Mouse (Mus musculus) c-Kit-positive CD71-positive TER-119-positive erythroid progenitor cells, embryonic 14.5 days (primary cell): ENCODE results near the gene Rps27a.

Experiments
- DNase-seq: peaks from one replicate; pipeline ENCODE4 v3.0.0-alpha.2; 2013; ENCODE audit warnings: low spot score

Rps27a gene

DNA sequence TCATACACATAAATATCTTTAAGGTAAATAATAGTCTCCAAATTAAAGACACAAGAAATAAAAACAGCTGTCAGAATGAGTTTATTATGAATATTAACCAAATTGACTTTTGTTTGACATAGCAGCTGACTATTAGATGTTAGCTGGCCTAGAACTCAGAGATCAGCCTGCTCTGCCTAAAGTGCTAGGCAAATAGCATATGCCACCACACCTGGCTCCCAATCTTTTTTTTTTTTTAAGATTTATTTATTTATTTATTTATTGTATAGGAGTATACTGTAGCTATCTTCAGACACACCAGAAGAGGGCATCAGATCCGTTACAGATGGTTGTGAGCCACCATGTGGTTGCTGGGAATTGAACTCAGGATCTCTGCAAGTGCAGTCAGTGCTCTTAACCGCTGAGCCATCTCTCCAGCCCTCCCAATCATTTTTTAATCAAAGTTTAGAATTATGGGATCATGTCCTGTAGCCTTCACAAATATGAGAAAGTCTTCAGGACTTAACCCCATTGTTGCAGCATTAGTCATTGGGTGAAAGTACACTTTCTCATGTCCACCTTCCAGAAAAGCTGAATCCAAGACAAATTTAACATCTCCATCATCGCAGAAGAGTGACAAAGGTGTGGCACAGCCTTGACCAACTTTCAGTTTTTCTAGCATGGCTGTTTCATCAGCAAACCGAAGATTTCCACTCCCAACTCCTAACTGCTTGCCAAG is 34.9 kb downstream of the Rps27a start:
- no peak for DNase-seq

DNA sequence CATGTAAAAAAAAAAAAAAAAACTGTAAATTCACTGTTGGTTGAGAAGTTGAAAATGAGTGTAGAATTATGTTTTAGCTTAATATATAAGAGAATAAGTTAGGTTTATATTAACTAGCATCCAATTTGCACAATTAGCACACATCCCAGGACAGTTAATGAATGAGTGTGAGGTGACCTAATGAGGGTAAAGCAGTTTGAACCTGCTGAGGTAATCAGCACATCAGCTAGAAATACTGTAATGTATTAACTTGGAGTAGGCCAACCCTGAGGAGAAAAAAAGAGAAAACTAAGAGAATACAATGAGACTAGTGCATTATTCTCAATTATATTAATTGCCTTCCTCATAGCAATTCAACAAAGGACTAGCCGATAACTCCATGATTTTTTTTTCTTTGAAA is 38.5 kb downstream of the Rps27a start:
- DNase-seq = no peak

DNA sequence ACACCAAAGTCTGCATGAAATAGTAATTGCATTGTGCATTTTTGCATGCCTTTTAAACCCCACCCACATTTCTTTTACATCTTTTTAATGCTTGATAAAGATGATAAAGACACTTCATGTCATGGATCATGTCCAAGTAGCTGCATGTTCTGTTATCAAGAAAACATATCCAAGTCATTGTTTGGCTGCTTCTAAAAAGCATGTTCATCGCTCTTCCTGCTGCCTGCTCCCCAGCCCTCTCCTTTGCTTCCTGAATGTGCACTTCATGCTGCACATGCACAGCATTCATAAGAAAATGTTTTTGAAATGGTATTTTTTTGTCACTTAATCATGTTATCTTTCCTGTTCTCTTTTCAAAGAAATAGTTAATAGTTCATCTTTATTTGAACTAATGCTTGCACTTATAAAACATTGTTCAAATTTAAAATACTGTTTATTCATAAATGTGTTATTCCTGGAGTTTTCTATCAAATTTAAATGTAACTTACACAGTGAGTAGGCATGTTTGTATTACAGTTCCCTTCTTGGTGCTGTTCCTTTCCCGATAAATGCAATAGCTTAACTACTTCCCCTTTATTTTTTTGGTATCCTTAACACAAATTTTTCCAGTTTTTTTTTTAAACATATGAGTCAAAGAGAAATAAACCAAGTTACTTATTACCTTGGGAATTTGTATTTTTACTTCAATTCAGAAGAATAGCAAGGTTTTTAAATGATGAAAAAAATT is 42.8 kb downstream of the Rps27a start:
- no peak for DNase-seq

DNA sequence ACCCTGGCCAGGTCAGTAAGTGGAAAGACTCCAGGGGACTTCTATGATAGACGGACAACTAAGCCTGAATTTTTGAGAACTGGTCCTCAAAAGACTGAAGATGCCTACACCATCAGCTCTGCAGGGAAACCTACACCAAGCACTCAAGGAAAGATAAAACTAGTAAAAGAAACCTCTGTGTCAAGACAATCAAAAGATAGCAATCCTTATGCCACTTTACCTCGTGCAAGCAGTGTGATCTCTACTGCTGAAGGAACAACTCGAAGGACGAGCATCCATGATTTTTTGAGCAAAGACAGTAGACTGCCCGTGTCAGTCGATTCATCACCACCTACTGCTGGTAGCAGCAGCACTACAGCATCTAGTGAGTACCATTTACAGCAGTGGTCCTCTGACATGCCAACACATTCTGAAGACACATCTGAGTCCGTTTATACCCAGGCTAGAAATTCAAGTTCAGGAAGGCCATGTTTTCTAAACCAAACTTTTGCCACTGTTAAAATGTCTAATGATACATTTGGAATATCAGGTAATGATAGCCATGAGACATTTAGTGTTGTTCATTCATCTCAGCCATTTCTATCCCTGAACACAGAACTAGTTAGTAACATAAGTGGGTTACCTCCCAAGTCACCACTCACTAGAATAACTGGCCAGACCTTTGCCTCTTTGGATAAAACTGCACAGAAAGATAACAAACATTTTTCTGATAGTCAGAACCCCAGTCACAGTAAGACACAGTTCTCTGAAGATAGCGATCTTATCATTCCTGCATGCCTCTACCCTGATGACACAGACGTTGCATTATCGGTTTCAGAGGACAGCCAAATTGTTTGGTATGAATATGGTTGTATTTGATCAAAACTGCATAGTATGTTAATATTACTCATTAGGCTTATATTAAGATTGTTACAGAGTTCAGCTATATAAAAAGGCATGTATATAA is 43.7 kb downstream of the Rps27a start:
- peak; percentile 52 for DNase-seq

DNA sequence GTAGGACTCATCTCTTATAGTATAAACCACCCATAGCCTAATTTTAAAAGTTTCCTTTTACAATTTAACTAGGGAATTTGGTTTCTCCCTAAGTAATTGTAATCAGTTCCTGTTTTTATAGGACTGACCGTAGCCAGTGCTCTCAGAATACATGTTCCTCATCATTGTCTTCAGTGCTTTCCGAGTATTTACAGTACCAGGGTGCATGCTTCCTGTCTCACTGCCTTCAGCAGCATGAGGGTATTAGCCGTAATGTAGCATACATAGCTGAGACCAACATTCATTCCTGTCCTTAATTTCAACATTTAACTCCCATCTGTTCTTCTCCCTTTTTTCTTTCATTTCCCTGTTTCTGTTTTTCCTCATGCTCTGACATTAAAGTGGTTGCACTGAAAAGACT is 50.9 kb downstream of the Rps27a start:
- DNase-seq = no peak
